Mouse (Mus musculus) spleen, adult 10 weeks (tissue): ENCODE results near the gene Vmn1r119. TPM values are rescaled to one million over a fixed set of nuclear protein-coding genes. Genes with fewer than 3 reads are reported as not detected.

Source experiments
- polyA plus RNA-seq: library from polyadenylated mRNA; stranded (reverse); fragments of 350-450 nt; fragmentation: Illumina TruSeq; extraction: RNeasy Lipid Tissue Mini Kit (QIAGEN cat#74804); gene quantifications from one replicate; pipeline ENCODE4 v1.2.3, GENCODE M21; 2015; ENCODE audit warnings: low replicate concordance; ENCODE audit not compliant: insufficient read depth

The Vmn1r119 gene
- not detected for polyA plus RNA-seq

DNA sequence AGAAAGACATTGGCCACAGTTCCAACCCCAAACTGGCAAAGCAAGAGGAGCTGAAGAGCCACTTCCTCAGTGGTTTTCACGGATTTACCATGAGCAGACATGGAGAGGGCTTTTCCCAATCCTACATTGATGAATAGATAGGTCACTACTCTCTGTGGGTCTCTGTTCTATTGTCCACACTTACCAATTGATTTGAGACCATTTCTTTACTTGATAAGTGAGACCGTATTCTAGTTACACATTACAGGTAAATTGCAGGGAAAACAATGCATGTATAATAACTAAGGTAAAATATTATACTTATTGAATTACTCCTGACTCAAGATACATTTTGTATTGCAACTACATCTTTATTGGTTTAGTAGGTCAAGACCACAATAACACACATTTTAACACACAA, at the start of gene Vmn1r119:
Gene Vmn1r119 (minus strand): TSS at position 101 of the 400 bp plus-strand sequence.

GRCm38 (mm10) chr7:21053684-21054083, 41.4 kb upstream of the Vmn1r119 start, which contains the start of gene Vmn1r120:
Gene Vmn1r120 (minus strand): TSS chr7:21053784.

Other genes starting within 250 kb of the Vmn1r119 start
- not detected for gene Vmn1r112, start 241.3 kb downstream of the Vmn1r119 start, polyA plus RNA-seq
- gene Vmn1r113, start 225.2 kb downstream of the Vmn1r119 start, polyA plus RNA-seq: not detected
- not detected for gene Vmn1r114, start 200.3 kb downstream of the Vmn1r119 start, polyA plus RNA-seq
- gene Vmn1r115, start 167.5 kb downstream of the Vmn1r119 start, polyA plus RNA-seq: not detected
- not detected for gene Vmn1r116, start 140.2 kb downstream of the Vmn1r119 start, polyA plus RNA-seq
- gene Vmn1r117, start 128.3 kb downstream of the Vmn1r119 start, polyA plus RNA-seq: not detected
- gene Vmn1r118, start 100.1 kb downstream of the Vmn1r119 start, polyA plus RNA-seq: not detected
- gene Vmn1r120, start 41.3 kb upstream of the Vmn1r119 start, polyA plus RNA-seq: not detected
- gene Vmn1r121, start 86.1 kb upstream of the Vmn1r119 start, polyA plus RNA-seq: not detected
- gene Vmn1r122, start 121.7 kb upstream of the Vmn1r119 start, polyA plus RNA-seq: not detected
- not detected for gene Vmn1r123, start 149.7 kb upstream of the Vmn1r119 start, polyA plus RNA-seq
- not detected for gene Gm5157, start 178.0 kb upstream of the Vmn1r119 start, polyA plus RNA-seq
- gene Vmn1r124, start 248.2 kb upstream of the Vmn1r119 start, polyA plus RNA-seq: not detected